Mouse (Mus musculus) kidney, embryonic 15.5 days (tissue): ENCODE data around the gene Cyfip1. TPM values are rescaled to one million over a fixed set of nuclear protein-coding genes. Genes with fewer than 3 reads are reported as not detected.

Source experiments
- ATAC-seq: fragments of 200-750 bp; cut with Nextera tagmentation; replicated peaks from 2 replicates; pipeline ENCODE4 v1.8.0; 2017; ENCODE audit warnings: moderate TSS enrichment; ENCODE audit not compliant: low FRiP score
- H3K27ac ChIP-seq: fragments of 300-500 bp; sonication (generic); 2 replicates; pipeline ENCODE4 v1.5.1; 2015; ENCODE audit warnings: mild to moderate bottlenecking, inconsistent platforms
- H3K27me3 ChIP-seq: fragments of 300-500 bp; sonication (generic); 2 replicates; pipeline ENCODE4 v1.6.1; 2015; ENCODE audit warnings: inconsistent platforms
- H3K36me3 ChIP-seq: fragments of 300-500 bp; sonication (generic); 2 replicates; pipeline ENCODE4 v1.6.1; 2015; ENCODE audit warnings: inconsistent platforms
- H3K4me1 ChIP-seq: fragments of 300-500 bp; sonication (generic); 2 replicates; pipeline ENCODE4 v1.6.1; 2015; ENCODE audit warnings: inconsistent platforms
- H3K4me2 ChIP-seq: fragments of 300-500 bp; sonication (generic); 2 replicates; pipeline ENCODE4 v1.6.1; 2015; ENCODE audit warnings: moderate library complexity, mild to moderate bottlenecking, inconsistent platforms
- H3K4me3 ChIP-seq: fragments of 300-500 bp; sonication (generic); replicated peaks from 2 replicates; pipeline ENCODE4 v1.5.1; 2015; ENCODE audit warnings: mild to moderate bottlenecking, inconsistent platforms
- H3K9ac ChIP-seq: fragments of 300-500 bp; sonication (generic); 2 replicates; pipeline ENCODE4 v1.6.1; 2015; ENCODE audit warnings: mild to moderate bottlenecking, inconsistent platforms
- H3K9me3 ChIP-seq: fragments of 300-500 bp; sonication (generic); replicated peaks from 2 replicates; pipeline ENCODE4 v1.6.1; 2016; ENCODE audit warnings: inconsistent platforms
- WGBS: fragments of 180-500 bp; shearing (Covaris S2); methylation state at CpG from one replicate; pipeline ENCODE4 v1.1.7; 2015; ENCODE audit warnings: mixed read lengths; 5-methylcytosine and 5-hydroxymethylcytosine counted together
- polyA plus RNA-seq: library from polyadenylated mRNA; unstranded; fragments of >200 nt; fragmentation: Nextera tagmentation; extraction: Ambion mirVana; gene quantifications from 2 replicates; pipeline ENCODE4 v1.2.1, GENCODE M21; 2015

The Cyfip1 gene
- 106 and 112 TPM in 2 replicates for polyA plus RNA-seq

GRCm38 (mm10) chr7:55841445-55841844, at the start of gene Cyfip1:
Cyfip1 (plus strand) TSS chr7:55841745.
- peak; percentile 16; the same call in 1 of the 2 replicates for ATAC-seq
- 49% methylated on average over 7 of the region's 7 CpGs for whole genome bisulfite sequencing
- peak within 1 kb of the TSS; percentile 77 for H3K4me2 ChIP-seq
- H3K9ac ChIP-seq, result peak within 1 kb of the TSS; percentile 95
- peak within 1 kb of the TSS; percentile 98 for H3K27ac ChIP-seq
- H3K36me3 ChIP-seq, result no peaks in the 10 kb centered on the region
- peaks cover 16% of the 10 kb centered on the region for H3K4me1 ChIP-seq
- H3K4me3 ChIP-seq, result peak within 1 kb of the TSS; percentile 97
- no peaks in the 10 kb centered on the region for H3K27me3 ChIP-seq
- H3K9me3 ChIP-seq, result no peaks in the 10 kb centered on the region

GRCm38 (mm10) chr7:55792280-55792679, 49.3 kb upstream of the Cyfip1 start:
- no peaks in the 10 kb centered on the region for H3K9me3 ChIP-seq
- peaks cover 14% of the 10 kb centered on the region for H3K36me3 ChIP-seq
- peaks cover 12% of the 10 kb centered on the region for H3K4me1 ChIP-seq
- no peak overlapping the region for H3K9ac ChIP-seq
- no peak overlapping the region for H3K4me2 ChIP-seq
- WGBS, result 86% methylated on average over 3 of the region's 3 CpGs
- no peak overlapping the region for H3K4me3 ChIP-seq
- no peak overlapping the region for H3K27ac ChIP-seq
- H3K27me3 ChIP-seq, result no peaks in the 10 kb centered on the region
- no peak for ATAC-seq

DNA sequence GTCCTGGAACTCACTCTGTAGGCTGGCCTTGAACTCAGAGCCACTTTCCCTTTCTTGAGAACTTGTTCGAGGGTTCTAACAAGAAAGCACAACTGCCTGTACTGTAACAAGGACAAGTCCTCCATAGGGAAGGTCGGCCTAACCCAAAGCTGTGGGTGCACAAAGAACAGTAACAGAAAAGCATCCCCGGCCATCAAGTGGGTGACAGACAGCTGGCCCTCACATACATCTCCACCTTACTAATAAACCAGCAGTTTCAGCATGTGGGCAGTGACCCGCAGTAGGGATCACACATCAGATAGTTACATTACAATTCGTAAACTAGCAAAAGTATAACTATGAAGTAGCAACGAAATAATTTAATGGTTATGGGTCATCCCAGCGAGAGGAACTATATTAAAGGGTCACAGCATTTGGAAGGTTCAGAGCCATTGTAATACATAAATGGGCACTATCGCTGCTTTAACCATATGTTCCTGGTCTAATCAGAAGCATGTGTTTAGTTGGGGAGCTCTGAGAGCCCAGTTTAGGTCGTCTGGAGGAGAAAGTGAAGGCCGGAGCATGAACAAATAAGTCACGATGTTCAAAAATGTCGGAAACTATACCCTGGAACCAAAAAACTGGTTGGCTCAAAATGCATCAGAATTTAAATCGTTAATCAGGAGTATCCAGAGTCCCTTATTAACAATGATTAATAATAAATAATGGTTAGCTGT, 48.2 kb upstream of the Cyfip1 start:
- Histone ChIP-seq H3K4me2 (peak overlapping the region; percentile 59), H3K4me3 (peak overlapping the region; percentile 68), H3K27ac (no peak overlapping the region), H3K9me3 (no peaks in the 10 kb centered on the region), H3K36me3 (peaks cover 24% of the 10 kb centered on the region), H3K4me1 (peaks cover 12% of the 10 kb centered on the region), H3K27me3 (no peaks in the 10 kb centered on the region), H3K9ac (peak overlapping the region; percentile 76)
- peak; percentile 27 for ATAC-seq
- WGBS, result 38% methylated on average over 13 of the region's 13 CpGs

- H3K9me3 ChIP-seq, result no peaks in the 10 kb centered on the region
- H3K27me3 ChIP-seq, result no peaks in the 10 kb centered on the region
- peak within 1 kb of the TSS; percentile 76 for H3K9ac ChIP-seq
- H3K27ac ChIP-seq, result peak within 1 kb of the TSS; percentile 55
- peak within 1 kb of the TSS; percentile 59 for H3K4me2 ChIP-seq
- peaks cover 12% of the 10 kb centered on the region for H3K4me1 ChIP-seq
- WGBS, result under 1% methylated on average over 51 of the region's 51 CpGs
- peak; percentile 100 for ATAC-seq
- peaks cover 29% of the 10 kb centered on the region for H3K36me3 ChIP-seq
- H3K4me3 ChIP-seq, result peak within 1 kb of the TSS; percentile 68
These were observed 47.5 kb upstream of the Cyfip1 start, which contains the start of gene Tubgcp5 for GRCm38 (mm10) chr7:55793952-55794603. Tubgcp5 (plus strand) TSS chr7:55794154.

- no peak overlapping the region for H3K4me2 ChIP-seq
- no peak for ATAC-seq
- WGBS, result 89% methylated on average over 3 of the region's 3 CpGs
These were observed 41.6 kb upstream of the Cyfip1 start for GRCm38 (mm10) chr7:55799981-55800380.

DNA sequence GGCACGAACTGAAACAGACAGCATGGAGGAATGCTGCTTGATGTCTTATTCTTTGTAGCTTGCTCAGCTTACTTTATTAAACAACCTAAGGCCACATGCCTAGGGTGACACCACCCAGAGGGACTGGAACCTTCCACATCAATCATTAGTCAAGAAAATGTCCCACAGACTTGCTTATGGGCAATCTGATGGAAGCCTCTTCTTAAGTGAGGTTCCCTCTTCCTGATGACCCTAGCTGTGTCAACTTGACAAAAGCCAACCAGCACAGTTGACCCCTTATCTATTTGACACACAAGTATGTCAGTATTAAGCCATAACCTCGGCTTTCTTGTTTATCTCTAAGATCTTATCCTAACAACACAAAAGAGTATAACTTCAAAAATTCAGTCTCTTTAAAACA, 31.6 kb upstream of the Cyfip1 start:
- WGBS, result 91% methylated on average over 2 of the region's 2 CpGs
- ATAC-seq, result no peak
- Histone ChIP-seq H3K4me3 (no peak overlapping the region), H3K4me1 (no peaks in the 10 kb centered on the region), H3K27me3 (no peaks in the 10 kb centered on the region), H3K9ac (no peak overlapping the region), H3K4me2 (no peak overlapping the region), H3K27ac (no peak overlapping the region), H3K9me3 (no peaks in the 10 kb centered on the region), H3K36me3 (peaks cover 87% of the 10 kb centered on the region)

More at GRCm38 (mm10) chr7:55799981-55800380, 41.6 kb upstream of the Cyfip1 start:
- H3K27me3 ChIP-seq, result no peaks in the 10 kb centered on the region
- no peak overlapping the region for H3K27ac ChIP-seq
- peaks cover 2% of the 10 kb centered on the region for H3K4me1 ChIP-seq
- peaks cover 79% of the 10 kb centered on the region for H3K36me3 ChIP-seq
- no peaks in the 10 kb centered on the region for H3K9me3 ChIP-seq
- no peak overlapping the region for H3K9ac ChIP-seq
- no peak overlapping the region for H3K4me3 ChIP-seq

GRCm38 (mm10) chr7:55824468-55824867, 17.1 kb upstream of the Cyfip1 start:
- Histone ChIP-seq H3K27me3 (no peaks in the 10 kb centered on the region), H3K9ac (no peak overlapping the region), H3K9me3 (no peaks in the 10 kb centered on the region), H3K4me2 (no peak overlapping the region), H3K4me1 (no peaks in the 10 kb centered on the region), H3K27ac (no peak overlapping the region), H3K36me3 (peaks cover 93% of the 10 kb centered on the region), H3K4me3 (no peak overlapping the region)
- 80% methylated on average over 5 of the region's 5 CpGs for WGBS
- no peak for ATAC-seq

GRCm38 (mm10) chr7:55827551-55827950, 14.0 kb upstream of the Cyfip1 start:
- Histone ChIP-seq H3K9me3 (no peaks in the 10 kb centered on the region), H3K4me1 (no peaks in the 10 kb centered on the region), H3K27ac (no peak overlapping the region), H3K36me3 (peaks cover 87% of the 10 kb centered on the region), H3K4me2 (no peak overlapping the region), H3K27me3 (no peaks in the 10 kb centered on the region), H3K4me3 (no peak overlapping the region), H3K9ac (no peak overlapping the region)
- ATAC-seq, result no peak
- WGBS, result 91% methylated on average over 9 of the region's 9 CpGs

DNA sequence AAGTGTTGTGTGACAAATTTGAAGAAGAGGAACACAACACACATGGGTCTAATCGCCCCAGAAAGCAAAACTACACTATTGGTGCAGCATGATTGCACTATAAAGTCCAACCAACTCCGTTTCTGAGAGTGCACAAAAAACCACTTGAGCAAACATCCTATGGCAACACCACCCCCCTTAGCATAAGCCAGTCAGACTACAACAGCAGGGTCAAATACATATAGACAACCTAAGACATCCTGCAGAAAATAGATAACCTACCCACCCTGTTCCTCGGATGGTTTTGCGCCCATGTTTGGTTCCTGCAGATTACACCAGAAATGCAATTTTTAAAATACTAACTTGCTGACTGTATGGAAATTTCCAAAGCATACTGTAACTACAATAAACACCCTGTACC, 4.7 kb upstream of the Cyfip1 start:
- Histone ChIP-seq H3K9me3 (no peaks in the 10 kb centered on the region), H3K4me3 (no peak overlapping the region), H3K4me2 (no peak overlapping the region), H3K27ac (no peak overlapping the region), H3K4me1 (peaks cover 6% of the 10 kb centered on the region; the same call in 1 of the 2 replicates), H3K9ac (no peak overlapping the region), H3K27me3 (no peaks in the 10 kb centered on the region), H3K36me3 (peaks cover 9% of the 10 kb centered on the region)
- WGBS, result 83% methylated on average over 4 of the region's 4 CpGs
- ATAC-seq, result no peak

DNA sequence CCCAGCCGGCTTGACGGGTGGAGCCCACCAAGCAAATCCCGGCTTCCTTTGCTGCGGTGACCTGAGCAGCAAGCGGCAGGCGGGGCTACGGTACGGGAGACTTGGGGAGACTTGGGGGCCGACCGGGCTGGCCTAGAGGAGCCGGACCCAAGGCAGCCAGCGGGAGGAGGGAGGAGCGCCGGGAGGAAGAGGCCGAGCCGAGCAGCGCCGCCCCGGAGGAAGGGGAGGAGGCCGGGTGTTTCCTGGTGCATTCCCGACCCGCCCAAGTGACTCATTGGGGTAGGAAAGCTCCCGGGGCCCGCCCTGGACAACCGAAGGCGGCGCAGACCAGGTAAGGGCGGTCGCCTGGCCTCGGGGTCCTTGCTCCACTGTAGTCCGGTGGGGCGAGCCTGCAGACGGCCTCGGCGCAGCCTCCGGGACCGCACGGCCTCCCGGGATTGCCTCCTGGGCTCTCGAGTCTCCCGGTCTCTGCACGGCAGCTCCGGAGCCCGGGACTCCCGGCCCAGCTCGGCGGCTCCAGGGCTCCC, 495 bp downstream of the Cyfip1 start:
- H3K27ac ChIP-seq, result peak overlapping the region; percentile 98
- under 1% methylated on average over 40 of the region's 47 CpGs for WGBS
- peak overlapping the region; percentile 95 for H3K9ac ChIP-seq
- no peaks in the 10 kb centered on the region for H3K9me3 ChIP-seq
- H3K4me1 ChIP-seq, result peaks cover 20% of the 10 kb centered on the region
- ATAC-seq, result peak; percentile 98
- peak overlapping the region; percentile 97 for H3K4me3 ChIP-seq
- peak overlapping the region; percentile 77 for H3K4me2 ChIP-seq
- H3K36me3 ChIP-seq, result no peaks in the 10 kb centered on the region
- H3K27me3 ChIP-seq, result no peaks in the 10 kb centered on the region

- under 1% methylated on average over 40 of the region's 40 CpGs for WGBS
- H3K27me3 ChIP-seq, result no peaks in the 10 kb centered on the region
- peak overlapping the region; percentile 77 for H3K4me2 ChIP-seq
- H3K9ac ChIP-seq, result peak overlapping the region; percentile 95
- ATAC-seq, result peak; percentile 68
- no peaks in the 10 kb centered on the region for H3K9me3 ChIP-seq
- peak overlapping the region; percentile 97 for H3K4me3 ChIP-seq
- peaks cover 20% of the 10 kb centered on the region for H3K4me1 ChIP-seq
- H3K27ac ChIP-seq, result peak overlapping the region; percentile 98
- no peaks in the 10 kb centered on the region for H3K36me3 ChIP-seq
These were observed 1.1 kb downstream of the Cyfip1 start for GRCm38 (mm10) chr7:55842504-55843152.
